20 mouse cellular contexts compared by ENCODE assay signal in genomic region chr9:77046067-77046715, GRCm38 (mm10). TPM values are rescaled to one million over a fixed set of nuclear protein-coding genes. Genes with fewer than 3 reads are reported as not detected.
DNase-seq lines count a peak whose midpoint lies in the region; ATAC-seq and TF ChIP-seq lines count a peak whose summit lies in the region.
"Had no signal": no experiment of that assay in that cellular context is flagged by ENCODE, and none has a peak within 500 bp of the region (broad histone marks: within the 10 kb centered on the region; RNA-seq: fewer than 3 reads in every experiment).

No protein-coding gene starts in this region.

- ATAC-seq in lung, embryonic 15.5 days (ENCODE audit: borderline replicate concordance, extremely low read depth, low FRiP score, low TSS enrichment): peak; percentile 67; the same call in 1 of the 2 replicates
- ATAC-seq in stomach, postnatal 0 days (ENCODE audit: low FRiP score, low TSS enrichment): peak; percentile 61
- ATAC-seq in heart, embryonic 11.5 days (replicated peaks; ENCODE audit: insufficient number of reproducible peaks, low FRiP score, low TSS enrichment): no peak
- ATAC-seq: liver, embryonic 12.5 days had no signal

- no peak overlapping the region for H3K4me3 ChIP-seq in lung, embryonic 15.5 days
- H3K4me3 ChIP-seq in stomach, postnatal 0 days (ENCODE audit: low read depth, low read length): no peak overlapping the region
- no peak overlapping the region for H3K4me3 ChIP-seq in heart, embryonic 11.5 days (ENCODE audit: low read depth, low read length)
- H3K4me3 ChIP-seq: embryonic facial prominence, embryonic 10.5 days; hindbrain, embryonic 15.5 days; liver, embryonic 12.5 days; neural tube, embryonic 13.5 days had no signal

- no peaks in the 10 kb centered on the region for H3K9me3 ChIP-seq in lung, embryonic 15.5 days
- no peaks in the 10 kb centered on the region for H3K9me3 ChIP-seq in stomach, postnatal 0 days (ENCODE audit: control insufficient read depth, low read length)
- no peaks in the 10 kb centered on the region for H3K9me3 ChIP-seq in heart, embryonic 11.5 days (replicated peaks; ENCODE audit: control insufficient read depth, low read length)
- H3K9me3 ChIP-seq: embryonic facial prominence, embryonic 10.5 days; hindbrain, embryonic 15.5 days; liver, embryonic 12.5 days; neural tube, embryonic 13.5 days had no signal

- 34% methylated on average over 5 of the region's 5 CpGs for WGBS in lung, embryonic 15.5 days
- WGBS in large intestine, adult 2 months: 37% methylated on average over 5 of the region's 5 CpGs
- WGBS in stomach, postnatal 0 days: 39% methylated on average over 5 of the region's 5 CpGs
- WGBS in heart, embryonic 11.5 days (ENCODE audit: insufficient replicate concordance): 79% methylated on average over 5 of the region's 5 CpGs

- H3K4me1 ChIP-seq in lung, embryonic 15.5 days: peaks cover 5% of the 10 kb centered on the region; the same call in 1 of the 2 replicates
- no peaks in the 10 kb centered on the region for H3K4me1 ChIP-seq in stomach, postnatal 0 days (replicated peaks; ENCODE audit: control insufficient read depth, insufficient read depth)
- H3K4me1 ChIP-seq in heart, embryonic 11.5 days (ENCODE audit: control insufficient read depth, insufficient read depth, low read length): no peaks in the 10 kb centered on the region
- H3K4me1 ChIP-seq: embryonic facial prominence, embryonic 10.5 days; hindbrain, embryonic 15.5 days; liver, embryonic 12.5 days; neural tube, embryonic 13.5 days had no signal

- H3K4me2 ChIP-seq in lung, embryonic 15.5 days: no peak overlapping the region
- H3K4me2 ChIP-seq in stomach, postnatal 0 days (replicated peaks; ENCODE audit: low read depth): no peak overlapping the region
- no peak overlapping the region for H3K4me2 ChIP-seq in heart, embryonic 11.5 days
- H3K4me2 ChIP-seq: hindbrain, embryonic 15.5 days; liver, embryonic 12.5 days; neural tube, embryonic 13.5 days had no signal

- intact Hi-C loops in gastrocnemius, postnatal 36 days (cut with DNase I): no loop called here

- no peak for TF ChIP-seq CTCF in stomach, postnatal 0 days (IDR thresholded peaks at IDR 0.05; ENCODE audit: low read depth)

- H3K9ac ChIP-seq in lung, embryonic 15.5 days: no peak overlapping the region
- no peak overlapping the region for H3K9ac ChIP-seq in stomach, postnatal 0 days (ENCODE audit: low read length)
- H3K9ac ChIP-seq in heart, embryonic 11.5 days (ENCODE audit: low read depth, low read length): no peak overlapping the region
- H3K9ac ChIP-seq: hindbrain, embryonic 15.5 days; liver, embryonic 12.5 days; neural tube, embryonic 13.5 days had no signal

- no peak for TF ChIP-seq EP300 in stomach, postnatal 0 days (optimal IDR thresholded peaks at IDR 0.05)

- H3K27ac ChIP-seq in lung, embryonic 15.5 days: peak overlapping the region; percentile 71
- peak overlapping the region; percentile 40; the same call in 1 of the 2 replicates for H3K27ac ChIP-seq in stomach, postnatal 0 days (replicated peaks)
- no peak overlapping the region for H3K27ac ChIP-seq in heart, embryonic 11.5 days (ENCODE audit: low read depth, low read length)
- H3K27ac ChIP-seq: embryonic facial prominence, embryonic 10.5 days; hindbrain, embryonic 15.5 days; liver, embryonic 12.5 days; neural tube, embryonic 13.5 days had no signal

- DNase-seq in lung, postnatal 14 days: no peak
- peak; percentile 92 for DNase-seq in kidney, adult 9 months
- DNase-seq in large intestine, adult 2 months (ENCODE audit: low read depth, low spot score): peak; percentile 38
- DNase-seq in stomach, postnatal 0 days (ENCODE audit: low spot score): peak; percentile 33
- DNase-seq in gastrocnemius, postnatal 36 days: no peak
- no peak for DNase-seq in adrenal gland, postnatal 25 days
- DNase-seq: adrenal gland, postnatal 36 days; cerebellum, postnatal 10 days; retina, postnatal 1 day; spleen, adult 18-20 months; thymus, adult 2 months had no signal

- H3K36me3 ChIP-seq in lung, embryonic 15.5 days: no peaks in the 10 kb centered on the region
- no peaks in the 10 kb centered on the region for H3K36me3 ChIP-seq in stomach, postnatal 0 days (ENCODE audit: control insufficient read depth, insufficient read depth, low read length)
- no peaks in the 10 kb centered on the region for H3K36me3 ChIP-seq in heart, embryonic 11.5 days (ENCODE audit: control insufficient read depth, insufficient read depth, low read length)
- H3K36me3 ChIP-seq: embryonic facial prominence, embryonic 10.5 days; hindbrain, embryonic 15.5 days; liver, embryonic 12.5 days; neural tube, embryonic 13.5 days had no signal

- no peaks in the 10 kb centered on the region for H3K27me3 ChIP-seq in lung, embryonic 15.5 days
- H3K27me3 ChIP-seq in stomach, postnatal 0 days (ENCODE audit: control insufficient read depth, insufficient read depth, low read length): no peaks in the 10 kb centered on the region
- H3K27me3 ChIP-seq in heart, embryonic 11.5 days (ENCODE audit: control insufficient read depth, insufficient read depth, low read length): no peaks in the 10 kb centered on the region
- H3K27me3 ChIP-seq: hindbrain, embryonic 15.5 days; liver, embryonic 12.5 days; neural tube, embryonic 13.5 days had no signal

RNA-seq across cellular contexts. Expression of gene Tinag, which starts 0.6 kb away (rescaled TPM):
- 37.7 and 40.4 TPM in 2 replicates for polyA plus RNA-seq in lung, embryonic 15.5 days (2015; fragmentation: Nextera tagmentation; extraction: Ambion mirVana)
- polyA plus RNA-seq in large intestine, adult 2 months (2012; rRNA removed): 6.6 and 8.6 TPM in 2 replicates
- polyA plus RNA-seq in stomach, postnatal 0 days (2015; fragmentation: Nextera tagmentation; extraction: Ambion mirVana): 2.2 and 2.5 TPM in 2 replicates
- not detected for total RNA-seq in gastrocnemius, postnatal 36 days (2021)
- not detected in 2 replicates for polyA plus RNA-seq in heart, embryonic 11.5 days (2014; fragmentation: Nextera tagmentation; extraction: Ambion mirVana)
- 0.30 TPM in 1 of 2 replicates, not detected in the other for total RNA-seq in adrenal gland, postnatal 25 days (2021)
- total RNA-seq: granulocyte monocyte progenitor cell, adult 5-6 weeks; megakaryocyte, adult 5-6 weeks had no signal
- polyA plus RNA-seq: heart, postnatal 0 days; hindbrain, embryonic 15.5 days; liver, embryonic 12.5 days; neural tube, embryonic 13.5 days had no signal

Comparison
In these comparisons a context has a peak if more than half of its experiments do, and no peak if none do; other contexts are left out.
1. DNase-seq: peak in kidney, adult 9 months (single experiment), large intestine, adult 2 months (single experiment) and stomach, postnatal 0 days (single experiment); none in lung, postnatal 14 days (single experiment), gastrocnemius, postnatal 36 days (0 of 2) and adrenal gland, postnatal 25 days (single experiment).